Mouse (Mus musculus): ENCODE results near the gene Ppat.

The Ppat gene

GRCm38 (mm10) chr5:76876106-76876758 lies 75.1 kb downstream of the Ppat start:
- DNase-seq (ENCODE audit: low spot score) = no peak

- DNase-seq (ENCODE audit: low spot score) = no peak
Measured at GRCm38 (mm10) chr5:76869553-76869952, 81.8 kb downstream of the Ppat start.

- DNase-seq (ENCODE audit: low spot score) = peak; percentile 14
Measured at GRCm38 (mm10) chr5:76868693-76869286, 82.6 kb downstream of the Ppat start.

GRCm38 (mm10) chr5:76866819-76867218 lies 84.6 kb downstream of the Ppat start:
- no peak for DNase-seq (ENCODE audit: low spot score)

Measured in c-Kit-positive CD71-positive TER-119-positive erythroid progenitor cells, embryonic 14.5 days (primary cell).